Mouse (Mus musculus): ENCODE measurements around the gene Gltpd2.

GRCm38 (mm10) chr11:70504970-70505369 lies 14.0 kb upstream of the Gltpd2 start, which contains the start of gene Tm4sf5:
- TF ChIP-seq CTCF (IDR thresholded peaks at IDR 0.05; ENCODE audit: borderline replicate concordance, insufficient read depth, low read depth, low read length) (no peak), POLR2A (IDR thresholded peaks at IDR 0.05; ENCODE audit: borderline replicate concordance, insufficient read depth, low read length) (no peak)

All from cerebellum, adult 2 months (tissue).